Mouse (Mus musculus) CD8-positive naive resting alpha-beta T cell, adult 2 months (primary cell): ENCODE data around the gene Kcnk10.

Experiments used
- DNase-seq, 2 experiments: peaks; one replicate each; pipeline ENCODE4 v3.0.0; 2022; ENCODE audit warnings: low read depth in 2 of 2, low spot score in 2 of 2

Gene Kcnk10

GRCm38 (mm10) chr12:98519866-98520567 lies 58.1 kb downstream of the Kcnk10 start:
- no peak for DNase-seq

- no peak for DNase-seq
These were observed 72.5 kb downstream of the Kcnk10 start for GRCm38 (mm10) chr12:98505601-98506000.

DNA sequence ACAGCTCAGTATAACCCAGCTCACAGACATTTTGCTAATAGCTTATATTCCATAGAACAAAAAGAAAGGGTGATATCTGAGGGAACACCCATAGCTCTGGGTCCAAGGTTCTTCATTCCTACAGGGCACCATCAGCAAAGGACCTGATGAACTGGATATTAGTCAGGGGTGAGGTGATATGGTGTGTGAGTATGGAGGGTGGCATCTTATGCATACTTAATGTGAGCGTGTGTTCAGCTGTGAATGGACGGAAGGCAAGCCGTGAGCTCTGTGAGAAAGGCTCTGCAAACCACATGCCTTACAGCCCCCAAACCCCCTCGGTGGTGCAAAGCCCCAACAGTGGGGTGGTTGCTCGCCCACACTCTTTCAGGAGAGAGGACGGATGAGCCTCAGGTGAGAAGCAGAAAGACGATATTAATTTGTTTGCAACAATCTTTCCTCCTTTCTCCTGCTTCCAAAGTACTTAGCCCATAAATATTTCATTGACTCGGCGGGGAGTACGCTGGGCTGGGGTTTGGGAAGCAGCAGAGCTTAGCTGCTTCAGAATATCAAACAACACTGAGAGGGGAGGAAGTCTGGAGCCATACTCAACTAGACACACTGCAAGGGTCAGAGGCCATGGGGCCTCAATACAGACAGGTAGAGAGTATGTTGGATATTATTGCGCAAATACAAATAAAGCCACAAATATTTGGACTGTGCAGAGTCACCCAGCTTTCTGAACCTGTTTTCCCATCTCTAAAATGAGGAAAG lies 76.4 kb downstream of the Kcnk10 start:
- no peak for DNase-seq

- DNase-seq = no peak
These were observed 77.1 kb downstream of the Kcnk10 start for GRCm38 (mm10) chr12:98501045-98501444.

DNA sequence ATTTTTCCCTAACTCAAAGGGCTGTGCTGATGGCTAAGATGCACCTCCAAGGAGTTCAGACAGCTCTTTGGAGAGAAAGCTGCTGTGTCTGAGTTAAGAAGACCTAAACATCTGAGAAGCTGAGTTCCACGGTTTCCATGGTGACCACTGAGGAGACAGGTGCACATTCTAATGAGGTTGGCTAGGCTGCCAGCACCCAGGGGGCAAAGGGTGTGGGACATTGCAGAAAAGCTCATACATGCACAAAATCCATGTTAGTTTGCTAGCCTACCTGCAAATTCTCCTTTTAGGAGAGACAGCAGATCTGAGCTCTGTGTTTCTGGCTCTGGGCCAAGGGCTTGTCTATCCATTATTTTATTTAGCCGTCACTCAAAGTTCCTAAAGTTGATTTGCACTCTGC lies 96.7 kb downstream of the Kcnk10 start:
- DNase-seq = no peak

DNA sequence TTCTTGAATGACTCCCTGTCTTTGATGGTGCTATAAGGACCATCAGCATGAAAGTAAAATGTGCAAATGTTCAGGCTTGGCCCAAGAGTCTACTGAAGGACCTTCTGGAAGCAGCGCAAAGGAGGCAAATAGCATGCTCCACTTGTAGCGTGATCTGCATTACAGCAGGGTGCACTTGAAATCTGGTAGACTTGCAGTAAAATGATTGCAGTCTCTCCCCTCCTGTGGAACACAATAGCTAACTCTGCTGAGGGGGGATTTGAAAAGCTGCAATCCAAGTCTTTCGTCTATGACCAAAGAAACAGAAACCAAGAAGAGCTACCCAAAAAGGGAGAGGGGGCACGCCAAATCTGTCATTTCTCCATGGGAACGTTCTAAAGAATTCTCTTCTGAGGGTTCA lies 97.1 kb downstream of the Kcnk10 start:
- DNase-seq = no peak

GRCm38 (mm10) chr12:98477673-98478461 lies 100.2 kb downstream of the Kcnk10 start:
- DNase-seq = no peak

DNA sequence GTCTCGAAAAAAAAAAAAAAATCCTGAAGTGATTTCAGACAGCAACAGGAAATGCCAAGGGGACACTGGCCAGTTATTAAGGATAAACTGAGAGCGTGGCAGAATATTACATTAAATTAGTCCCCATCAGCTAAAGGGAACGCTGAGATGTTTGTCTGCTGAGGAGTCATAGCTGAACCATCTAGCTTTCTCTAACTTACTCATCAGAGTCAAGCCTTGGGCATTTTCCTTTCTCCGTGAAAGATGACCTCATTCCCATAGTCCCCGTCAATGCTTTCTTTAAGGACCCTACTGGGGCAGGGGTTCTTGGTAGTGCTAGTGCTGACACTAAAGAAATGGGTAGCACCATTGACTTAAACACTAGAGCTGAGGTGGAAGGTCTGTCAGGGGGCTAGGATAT lies 106.9 kb downstream of the Kcnk10 start:
- DNase-seq = no peak

DNA sequence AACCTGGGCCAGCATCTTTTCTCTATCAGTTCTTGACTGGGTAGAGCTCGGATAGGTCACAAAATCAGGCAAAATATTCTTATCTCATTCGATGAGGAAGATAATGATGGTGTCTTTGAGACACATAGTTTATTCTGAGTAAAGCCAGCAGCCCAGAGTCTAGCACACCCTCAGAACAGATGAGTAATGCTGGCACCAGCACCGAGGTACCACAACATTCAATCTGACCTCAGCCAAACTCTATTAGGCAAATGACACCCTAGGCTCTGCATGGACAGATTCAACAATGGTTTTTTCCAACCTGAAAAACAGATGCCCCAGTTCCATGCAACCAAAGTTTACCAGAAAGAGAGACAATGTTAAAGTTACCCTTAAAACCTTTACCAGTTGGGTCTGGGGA lies 108.0 kb downstream of the Kcnk10 start:
- no peak for DNase-seq

- DNase-seq = no peak
These were observed 110.3 kb downstream of the Kcnk10 start for GRCm38 (mm10) chr12:98467793-98468192.

DNA sequence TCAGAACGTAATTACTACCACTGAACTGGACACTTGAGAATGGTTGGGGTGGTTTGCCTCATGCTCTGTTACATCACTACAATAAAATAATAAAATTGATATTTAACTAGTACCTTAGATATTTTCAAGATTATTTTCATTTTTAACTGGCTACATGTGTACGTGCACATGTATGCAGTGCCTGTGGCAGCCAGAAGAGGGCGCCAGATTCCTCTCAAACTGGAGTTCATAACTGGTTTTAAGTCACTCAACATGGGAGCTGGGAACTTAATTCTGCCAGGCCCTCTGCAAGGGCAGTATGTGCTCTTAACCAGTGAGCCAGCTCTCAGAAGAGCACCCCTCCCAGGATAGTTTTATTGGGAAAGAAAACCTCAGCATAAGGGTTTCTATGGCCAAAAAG lies 118.2 kb downstream of the Kcnk10 start:
- no peak for DNase-seq

DNA sequence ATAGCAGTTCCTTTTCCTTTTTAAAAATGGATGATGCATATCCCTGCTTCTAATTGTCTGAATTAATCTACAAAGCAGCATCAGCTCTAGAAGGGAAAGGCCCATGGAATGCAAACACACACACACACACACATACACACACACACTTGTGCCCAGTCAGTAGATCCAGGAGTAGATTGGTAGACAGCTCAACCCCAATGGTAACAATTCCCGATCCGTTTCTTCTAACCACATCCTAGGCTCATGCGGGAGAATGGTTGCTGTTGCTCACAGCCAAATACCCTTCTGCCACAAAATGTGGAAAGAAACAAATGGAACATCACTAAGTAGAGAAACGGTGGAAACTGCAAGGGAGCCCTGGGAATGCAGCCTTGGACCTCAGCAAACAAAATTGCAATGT lies 119.2 kb downstream of the Kcnk10 start:
- DNase-seq = no peak

DNA sequence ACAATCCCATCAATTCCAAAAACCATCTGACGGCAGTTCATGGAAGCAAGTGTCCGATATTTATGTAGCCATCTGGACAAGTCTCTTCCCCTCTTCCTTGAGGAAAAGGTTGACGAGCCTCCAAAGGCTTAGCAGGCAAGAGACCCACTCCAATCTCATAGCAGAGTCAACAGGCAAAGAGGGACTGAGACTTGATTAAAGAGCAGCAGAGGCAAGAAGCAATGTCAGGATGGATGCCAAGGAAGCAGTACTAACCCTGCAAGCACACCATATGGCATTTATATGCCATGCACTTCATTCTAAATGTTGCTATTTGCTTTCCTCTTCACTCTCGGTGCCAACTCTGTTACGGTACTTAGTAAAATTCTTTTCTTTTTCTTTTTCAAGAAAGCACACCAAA lies 119.6 kb downstream of the Kcnk10 start:
- no peak for DNase-seq

DNA sequence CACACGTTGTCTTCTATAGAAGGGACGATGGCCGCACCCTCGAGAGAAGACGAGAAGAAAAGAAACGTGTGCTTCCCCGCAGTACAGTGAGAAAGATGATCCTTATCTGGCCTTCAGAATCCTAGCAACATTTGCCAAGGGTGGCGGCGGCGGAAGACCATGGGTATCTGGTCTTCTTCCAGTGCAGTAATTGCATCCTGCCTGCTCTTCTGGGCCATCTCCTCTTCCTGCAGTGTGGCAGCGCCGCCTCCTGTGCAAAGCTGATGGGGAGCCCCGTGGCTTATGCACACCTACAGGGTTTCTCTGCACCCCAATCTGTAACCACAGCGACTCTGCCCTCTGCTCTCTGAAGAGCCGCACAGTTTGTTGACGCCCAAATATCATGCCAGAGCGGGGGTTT lies 124.9 kb downstream of the Kcnk10 start:
- DNase-seq = no peak

DNA sequence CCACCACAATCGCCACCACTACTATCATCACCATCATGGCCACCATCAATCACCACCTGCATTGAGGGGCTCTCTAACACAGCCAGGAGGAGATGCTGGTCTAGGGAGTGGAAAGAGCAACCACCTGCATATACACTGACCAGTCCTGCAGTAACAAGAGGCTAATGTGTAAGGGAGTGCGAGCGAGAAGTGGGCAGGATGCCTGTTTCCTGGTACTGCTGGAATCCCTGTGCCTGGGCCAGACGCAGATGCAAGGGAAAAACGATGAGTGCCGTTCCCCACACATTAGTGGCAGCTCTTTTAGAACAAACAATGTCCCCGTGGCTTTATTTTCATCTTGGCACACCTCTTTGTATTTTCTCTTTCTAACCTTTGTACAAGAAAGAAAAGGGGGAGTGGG lies 125.5 kb downstream of the Kcnk10 start:
- DNase-seq = no peak

DNA sequence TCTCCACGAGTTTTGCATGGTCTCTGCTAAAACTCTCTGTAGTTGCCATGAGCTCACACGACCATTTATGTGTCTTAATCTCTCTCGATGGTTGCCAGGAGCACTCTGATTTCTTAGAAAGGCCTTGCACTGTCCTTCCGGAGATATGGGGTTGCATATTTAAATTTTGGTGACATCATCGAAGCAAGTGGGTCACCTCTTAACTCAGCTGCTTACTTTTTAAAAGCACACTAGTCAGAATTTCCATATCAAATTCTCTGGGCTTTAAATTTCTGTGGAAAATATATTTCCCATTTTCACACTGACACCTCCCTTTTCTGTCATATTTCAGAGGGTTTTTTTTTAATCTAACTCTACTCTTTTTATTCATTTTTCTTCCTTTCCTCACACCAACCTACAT lies 132.5 kb downstream of the Kcnk10 start:
- DNase-seq = no peak

- DNase-seq = no peak
These were observed 133.2 kb downstream of the Kcnk10 start for GRCm38 (mm10) chr12:98444860-98445259.

DNA sequence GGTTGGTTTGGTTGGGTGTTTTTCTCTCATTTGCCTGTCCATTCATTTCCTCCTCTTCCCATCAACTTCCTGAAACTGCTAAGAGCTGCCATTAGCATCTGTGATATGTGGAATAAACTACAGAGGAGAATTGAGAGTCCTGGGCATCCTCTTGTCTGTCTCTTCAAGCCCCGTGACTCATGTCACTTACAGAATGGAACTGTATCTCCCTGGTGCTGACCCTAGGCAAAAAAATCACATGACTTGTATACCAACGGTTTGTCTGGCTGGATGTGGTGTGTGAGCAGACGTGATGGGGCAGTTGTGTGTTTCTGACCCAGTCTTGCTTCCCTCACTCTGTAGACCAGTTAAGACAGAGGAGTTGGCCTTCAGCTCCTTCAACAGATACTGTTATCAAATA lies 134.4 kb downstream of the Kcnk10 start:
- no peak for DNase-seq

- no peak for DNase-seq
These were observed 140.0 kb downstream of the Kcnk10 start for GRCm38 (mm10) chr12:98438080-98438479.

DNA sequence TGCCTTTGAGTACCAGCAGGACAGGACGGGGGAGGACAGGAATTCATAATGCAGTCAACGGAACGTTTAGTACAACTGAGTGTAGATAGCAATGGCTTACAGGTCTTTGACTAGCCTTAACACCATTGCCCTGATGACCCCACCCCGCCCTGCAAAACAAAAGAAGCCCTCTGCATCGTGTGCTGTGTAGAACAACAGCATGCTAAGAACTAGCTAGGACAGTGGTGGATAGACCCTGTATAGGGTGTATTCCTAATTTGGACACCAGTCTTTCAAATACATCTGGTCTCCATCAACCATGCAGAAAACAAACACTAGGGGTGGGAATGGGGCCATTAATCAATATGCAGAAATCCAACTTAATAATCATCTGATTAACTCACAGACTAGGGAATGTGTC lies 147.4 kb downstream of the Kcnk10 start:
- DNase-seq = no peak

- DNase-seq = no peak
These were observed 156.8 kb downstream of the Kcnk10 start for GRCm38 (mm10) chr12:98421340-98421739.

DNA sequence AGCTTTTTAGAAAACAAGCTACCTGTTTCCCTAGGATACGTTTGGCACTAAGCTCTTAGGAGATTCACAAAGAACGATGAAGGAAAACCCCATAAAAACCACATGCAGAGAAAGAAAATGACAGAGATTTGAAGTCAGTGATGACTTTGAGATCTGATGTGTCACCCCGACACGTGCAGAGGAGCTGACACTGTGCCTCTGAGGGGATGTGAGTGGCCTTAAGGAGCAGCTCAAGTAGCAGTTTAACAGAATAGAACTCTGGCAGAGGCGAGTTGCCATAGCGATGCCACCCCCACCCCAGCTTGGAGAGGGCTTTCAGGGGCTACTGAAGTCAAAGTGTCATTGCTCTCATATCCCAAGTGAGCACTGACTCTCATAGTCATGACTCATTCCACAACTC lies 158.3 kb downstream of the Kcnk10 start:
- no peak for DNase-seq
